Mouse (Mus musculus): ENCODE measurements around the gene Kdelc2.

Kdelc2 gene

DNA sequence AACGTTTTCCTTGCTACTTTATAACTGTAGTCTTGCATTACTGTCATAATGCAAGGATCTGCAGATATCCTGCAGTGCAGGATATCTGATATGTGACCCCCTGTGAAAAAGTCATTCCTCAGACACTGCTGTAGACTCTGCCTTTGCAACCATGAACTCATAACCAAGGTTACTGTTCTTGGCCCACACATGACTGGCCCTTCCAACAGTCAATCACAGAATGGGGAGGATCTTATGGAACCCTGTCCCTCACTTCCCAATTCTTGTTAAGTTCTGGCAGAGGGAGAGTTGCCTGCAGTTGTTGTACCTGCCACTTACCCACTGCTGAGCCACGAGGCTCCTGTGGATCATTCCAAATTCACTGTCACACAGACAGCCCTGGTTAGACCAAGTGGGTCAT lies 3.6 kb downstream of the Kdelc2 start:
- no peak for DNase-seq

DNA sequence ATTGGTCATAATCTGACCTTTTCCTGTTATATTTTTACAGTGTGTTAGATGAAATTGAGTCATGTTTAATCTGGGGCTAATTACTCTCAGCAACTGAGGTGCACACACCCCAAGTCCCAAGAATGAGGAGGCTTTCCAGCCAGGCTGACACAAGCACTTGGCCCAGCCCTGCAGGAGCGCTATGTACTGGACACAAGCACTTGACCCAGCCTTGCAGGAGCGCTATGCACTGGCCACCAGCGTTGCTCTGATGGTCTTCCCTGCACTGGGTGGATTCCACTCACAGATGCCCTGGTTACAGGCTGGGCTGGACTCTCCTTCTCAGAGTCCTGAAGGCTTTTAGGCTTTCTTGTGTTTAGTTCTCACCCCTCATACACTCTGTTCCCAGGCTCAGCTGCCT lies 5.3 kb downstream of the Kdelc2 start:
- DNase-seq = no peak

DNA sequence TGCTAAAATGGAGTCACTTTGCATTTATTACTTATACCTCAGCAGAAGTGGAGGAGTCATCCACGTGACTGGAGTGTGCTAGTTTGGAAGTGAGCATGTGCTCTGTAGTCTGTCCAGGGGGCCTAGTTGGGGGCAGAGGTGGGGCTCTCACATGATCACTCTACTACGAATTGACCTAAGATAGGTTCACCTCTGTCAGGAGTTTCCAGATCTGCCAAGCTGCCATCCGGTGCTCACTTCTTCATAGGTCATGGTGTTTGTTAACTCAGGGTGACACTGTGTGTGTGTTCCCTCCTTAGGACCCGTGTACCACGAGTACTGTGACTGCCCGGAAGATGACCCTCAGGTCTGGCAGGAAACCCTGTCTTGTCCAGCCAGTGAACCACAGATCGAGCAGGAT lies 6.3 kb downstream of the Kdelc2 start:
- no peak for DNase-seq

DNA sequence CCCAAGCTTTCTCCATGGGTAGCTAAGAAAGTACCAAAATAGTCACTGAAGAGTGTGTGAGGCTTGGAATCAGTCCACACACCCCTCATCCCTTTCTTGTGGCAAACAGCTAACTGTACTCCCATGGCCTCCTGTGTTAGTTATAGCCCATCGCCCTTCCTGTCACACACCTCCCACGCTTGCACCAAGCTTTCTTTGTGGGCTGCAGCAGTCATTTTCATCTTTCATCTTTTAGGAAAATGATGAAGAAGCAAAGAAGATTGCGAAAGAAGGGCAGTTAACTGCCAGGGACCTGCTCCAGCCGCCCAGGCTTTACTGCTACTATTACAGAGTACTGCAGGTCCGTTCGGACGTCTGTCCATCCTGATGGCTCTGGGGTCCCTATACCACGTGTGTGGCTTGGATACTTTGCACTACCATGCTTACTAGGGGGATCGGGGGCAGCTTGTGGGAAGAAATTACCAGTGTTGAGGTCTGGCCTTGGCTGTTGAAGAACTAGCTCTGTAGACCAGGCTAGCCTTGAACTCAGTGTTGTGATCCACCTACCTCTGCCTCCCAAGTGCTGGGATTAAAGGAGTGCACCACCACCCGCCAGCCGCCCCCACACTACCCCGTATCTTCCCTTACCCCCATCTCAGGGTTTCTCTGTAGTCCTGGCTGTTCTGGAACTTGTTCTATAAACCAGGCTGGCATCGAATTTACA lies 14.0 kb downstream of the Kdelc2 start:
- DNase-seq = no peak

DNA sequence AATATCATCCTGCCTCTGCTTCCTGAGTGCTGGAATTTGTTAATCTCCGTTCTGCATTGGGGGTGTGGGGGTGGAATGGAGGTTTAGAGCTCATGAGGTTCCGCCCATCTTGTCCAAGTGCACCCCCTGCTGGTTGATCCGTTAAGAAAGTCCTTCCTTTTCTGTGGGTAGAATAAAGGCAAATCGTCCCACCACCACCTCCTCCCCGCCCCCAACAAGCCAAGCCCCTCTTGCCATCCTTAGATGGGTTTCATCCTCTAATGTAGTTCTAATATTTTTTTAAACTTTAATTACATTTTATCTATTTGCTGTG lies 14.5 kb downstream of the Kdelc2 start:
- DNase-seq = peak in 1 of 2 experiments; percentile 64

DNA sequence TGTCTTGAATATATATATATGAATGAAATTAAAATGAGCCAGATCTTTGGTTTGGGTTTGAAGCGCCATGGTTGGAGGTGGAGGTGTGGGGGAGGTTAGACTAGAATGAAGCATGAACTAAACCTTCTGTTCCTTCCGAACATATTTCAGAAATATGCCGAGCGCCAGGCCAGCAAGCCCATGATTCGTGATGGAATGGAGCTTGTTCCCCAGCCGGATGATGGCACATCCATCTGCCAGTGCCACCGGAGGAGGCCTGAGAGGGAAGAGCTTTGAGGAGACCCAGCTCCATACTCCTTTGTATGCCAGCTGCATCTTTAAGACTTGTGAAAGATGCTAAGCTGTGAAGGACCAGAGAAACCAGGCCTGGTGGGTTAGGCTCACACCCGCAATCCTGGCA lies 15.7 kb downstream of the Kdelc2 start:
- no peak for DNase-seq

DNA sequence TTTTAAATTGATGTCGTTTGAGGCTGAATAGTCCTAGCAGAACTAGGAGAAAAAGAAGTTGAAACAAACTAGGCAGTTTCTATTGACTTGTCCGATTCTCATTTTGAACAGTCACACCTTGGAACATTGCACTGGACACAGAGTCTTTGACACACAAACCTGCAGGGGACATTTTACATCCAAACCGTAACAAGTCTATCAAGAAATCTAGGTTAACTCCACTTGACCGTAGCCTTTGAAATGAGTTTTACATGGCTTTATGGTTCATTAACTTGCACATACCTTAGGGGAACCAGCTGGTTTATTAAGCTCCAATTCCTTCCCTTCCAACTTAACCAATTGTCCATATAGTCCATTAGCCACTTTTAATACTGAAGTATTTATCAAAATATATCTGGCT lies 16.9 kb downstream of the Kdelc2 start:
- no peak for DNase-seq

DNA sequence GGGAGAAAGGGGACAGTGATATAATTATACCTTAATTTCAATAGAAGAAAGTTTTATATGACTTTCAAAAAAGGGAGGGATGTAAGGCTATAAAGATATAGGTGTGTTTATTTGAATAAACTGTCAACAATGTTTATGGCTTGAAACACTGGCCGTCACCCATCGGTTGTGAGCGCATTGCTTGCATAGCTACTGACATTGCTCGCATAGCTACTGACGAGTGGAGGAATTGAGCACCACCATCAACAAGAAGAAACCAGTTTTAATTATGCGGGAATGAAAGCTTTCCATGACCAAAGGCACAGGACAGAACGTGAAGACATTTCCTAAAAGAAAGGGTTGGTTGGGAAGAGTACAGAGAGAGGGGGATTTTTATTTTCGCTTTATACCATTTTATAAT lies 17.3 kb downstream of the Kdelc2 start:
- no peak for DNase-seq

DNA sequence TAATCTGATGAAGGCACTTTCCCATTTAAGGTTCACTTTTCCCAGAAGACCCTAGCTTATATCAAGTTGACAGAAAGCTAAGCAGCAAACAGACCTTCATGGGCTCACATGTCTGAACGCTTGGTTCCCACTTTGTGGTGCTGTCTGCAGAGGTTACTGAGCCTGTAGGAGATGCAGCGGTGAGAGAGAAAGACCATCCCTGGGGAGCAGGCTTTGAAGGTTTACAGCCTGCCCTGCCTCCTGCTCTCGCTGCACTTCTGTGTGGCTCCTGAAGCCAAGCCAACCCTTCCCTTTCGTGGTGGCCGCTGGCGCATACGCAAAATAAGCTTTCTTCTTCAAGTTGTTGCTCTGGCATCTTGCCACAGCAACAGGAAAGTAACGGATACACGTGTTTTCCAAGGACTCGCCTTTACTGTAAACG lies 18.5 kb downstream of the Kdelc2 start, which contains the start of gene 4930550C14Rik:
Gene 4930550C14Rik (plus strand): TSS at position 35 of the 421 bp plus-strand sequence.
- no peak for DNase-seq

DNA sequence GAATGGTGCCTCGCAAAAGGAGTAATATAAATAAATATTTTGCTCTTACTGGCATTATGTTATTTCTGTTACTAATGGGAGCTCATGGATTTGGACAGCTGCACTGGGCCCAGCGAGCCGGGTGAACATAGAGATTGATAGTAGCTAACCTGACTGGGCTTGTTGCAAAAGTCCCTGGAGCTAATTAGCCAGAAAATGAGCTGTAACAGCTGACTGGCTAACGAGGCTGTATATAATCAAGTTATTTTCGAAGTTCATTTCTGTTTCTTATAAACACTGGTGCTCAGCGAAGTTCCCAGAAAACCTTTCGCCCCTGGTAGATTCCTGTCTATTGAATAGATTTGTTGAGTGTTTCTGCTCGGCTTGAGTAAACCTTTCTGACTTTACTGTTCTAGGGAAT lies 19.2 kb downstream of the Kdelc2 start:
- DNase-seq = no peak

DNA sequence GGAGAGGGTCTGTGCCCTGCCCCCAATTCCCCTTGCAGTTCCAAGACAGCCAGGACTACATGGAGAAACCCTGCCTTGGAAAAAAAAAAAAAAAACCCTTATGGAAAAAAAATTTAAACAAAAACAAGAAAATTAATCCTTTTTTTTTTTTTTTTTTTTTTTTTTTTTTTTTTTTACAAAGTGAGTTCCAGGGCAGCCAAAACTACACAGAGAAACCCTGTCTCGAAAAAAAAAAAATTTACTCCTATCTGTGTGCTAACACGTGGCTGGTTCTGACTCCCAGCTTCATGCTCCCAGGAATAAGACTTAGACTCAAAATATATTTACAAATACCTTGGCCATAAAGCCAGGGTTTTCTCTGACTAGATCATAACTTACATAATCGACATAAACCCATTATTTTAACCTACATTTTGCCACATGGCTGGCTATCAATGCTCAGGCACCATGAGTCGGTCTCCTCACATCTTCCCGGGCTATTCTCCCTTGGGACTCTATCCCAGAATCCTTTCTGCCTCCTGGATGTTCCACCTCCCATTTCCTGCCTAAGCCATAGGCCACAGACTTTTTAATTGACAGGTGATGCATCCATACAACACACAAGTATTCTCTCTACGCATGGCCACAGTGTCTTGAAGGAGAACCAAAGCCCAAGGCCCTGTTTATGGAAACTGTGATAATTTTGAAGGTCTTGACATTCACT lies 20.4 kb downstream of the Kdelc2 start:
- DNase-seq = no peak

DNA sequence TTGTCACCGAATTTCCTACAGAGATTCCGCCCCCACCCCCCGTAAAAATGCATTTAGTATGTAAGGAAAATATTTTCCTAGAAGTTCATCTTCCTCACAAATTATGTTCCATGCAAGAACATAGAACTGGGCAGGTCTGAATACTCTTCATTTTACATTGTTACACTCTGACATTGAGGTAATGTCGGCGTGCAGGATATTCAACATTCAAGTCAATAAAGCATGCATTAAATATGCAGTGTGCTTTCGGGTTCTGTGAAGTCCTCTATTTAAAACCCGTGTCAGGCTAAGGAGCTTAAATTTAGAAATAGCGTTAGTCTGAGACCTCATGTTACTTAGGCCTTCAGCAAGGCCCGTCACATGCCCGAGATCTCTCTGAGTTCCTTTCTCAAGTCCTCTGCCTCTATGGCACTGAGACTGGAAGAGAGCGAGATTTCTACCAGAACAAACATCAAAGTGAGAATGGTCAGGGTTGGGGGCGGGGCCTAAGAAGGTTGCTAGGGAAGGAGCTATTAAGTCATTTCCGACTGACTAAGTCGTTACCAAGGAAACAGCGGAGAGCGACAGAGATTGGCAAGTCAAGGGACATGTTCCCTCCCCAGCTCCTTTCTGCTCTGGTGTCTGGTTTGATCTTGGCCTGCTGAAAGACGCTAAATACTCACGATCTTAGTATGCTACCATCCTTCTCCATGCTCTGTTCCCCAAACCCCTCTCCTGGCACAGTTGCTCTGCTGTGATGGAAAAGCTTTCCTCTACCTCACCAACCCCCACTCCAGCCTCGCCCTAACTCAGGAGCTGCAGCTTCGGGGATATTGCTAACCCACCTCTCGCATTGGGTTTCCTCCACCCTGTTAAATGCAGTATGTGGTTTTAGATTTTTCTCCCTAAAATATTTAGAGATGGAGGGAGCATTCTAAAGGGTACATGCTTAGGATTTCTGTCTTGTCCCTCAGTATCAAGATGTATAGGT lies 21.2 kb downstream of the Kdelc2 start:
- peak; percentile 62 to 76 for DNase-seq

DNA sequence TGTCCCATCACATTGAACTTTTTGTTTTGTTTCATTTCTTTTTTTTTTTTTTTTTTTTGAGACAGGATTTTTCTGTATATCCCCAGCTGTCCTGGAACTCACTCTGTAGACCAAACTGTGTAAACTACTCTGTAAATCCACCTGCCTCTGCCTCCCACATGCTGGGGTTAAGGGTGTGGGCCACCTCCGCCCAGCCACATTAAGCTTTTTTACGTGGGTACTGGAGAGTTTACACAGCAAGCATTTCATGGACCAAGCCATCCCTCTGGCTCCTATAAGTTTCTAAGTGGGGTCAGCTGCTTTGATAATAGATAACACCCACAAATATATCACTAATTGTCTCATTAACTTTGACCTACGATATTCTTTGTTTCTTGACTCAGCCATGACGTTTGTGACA lies 24.7 kb downstream of the Kdelc2 start:
- no peak for DNase-seq

DNA sequence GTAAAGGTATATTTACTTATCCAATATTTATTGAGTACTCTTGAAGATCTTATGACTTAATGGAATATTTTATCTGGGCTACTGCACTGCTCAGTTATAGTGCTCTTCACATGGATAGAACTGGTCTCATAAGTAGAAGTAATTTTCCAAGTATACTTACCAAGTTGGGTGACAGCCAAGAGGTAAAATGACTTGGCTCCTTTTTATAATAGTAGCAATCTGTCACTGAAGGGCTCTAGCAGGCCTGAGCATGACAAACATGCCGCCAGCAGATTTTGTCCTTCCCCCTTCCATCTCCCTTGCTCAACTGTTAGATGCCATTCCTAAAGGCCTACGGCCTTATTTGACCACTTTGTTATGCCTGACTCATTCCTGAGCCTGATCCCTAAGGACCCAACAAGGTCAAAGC lies 25.1 kb downstream of the Kdelc2 start:
- no peak for DNase-seq

DNA sequence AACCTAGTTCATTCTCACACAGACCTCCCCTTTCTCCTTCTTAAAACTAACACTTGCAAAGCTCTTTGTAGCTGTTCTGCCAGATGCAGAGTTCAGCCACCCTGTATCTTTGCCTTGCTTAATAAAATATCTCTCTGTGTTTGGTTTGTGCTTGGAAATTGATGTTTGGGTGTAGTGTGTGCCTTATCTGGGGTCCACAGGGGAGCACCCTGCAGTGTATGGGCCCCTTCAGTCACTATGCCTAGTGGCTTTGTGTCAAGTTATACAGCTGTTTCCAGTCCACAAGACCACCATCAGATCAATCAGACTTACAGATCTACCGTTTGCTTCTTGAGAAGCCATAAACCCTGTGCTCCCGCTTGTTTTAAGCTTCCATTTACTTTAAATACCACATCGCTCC lies 25.6 kb downstream of the Kdelc2 start:
- no peak for DNase-seq

DNA sequence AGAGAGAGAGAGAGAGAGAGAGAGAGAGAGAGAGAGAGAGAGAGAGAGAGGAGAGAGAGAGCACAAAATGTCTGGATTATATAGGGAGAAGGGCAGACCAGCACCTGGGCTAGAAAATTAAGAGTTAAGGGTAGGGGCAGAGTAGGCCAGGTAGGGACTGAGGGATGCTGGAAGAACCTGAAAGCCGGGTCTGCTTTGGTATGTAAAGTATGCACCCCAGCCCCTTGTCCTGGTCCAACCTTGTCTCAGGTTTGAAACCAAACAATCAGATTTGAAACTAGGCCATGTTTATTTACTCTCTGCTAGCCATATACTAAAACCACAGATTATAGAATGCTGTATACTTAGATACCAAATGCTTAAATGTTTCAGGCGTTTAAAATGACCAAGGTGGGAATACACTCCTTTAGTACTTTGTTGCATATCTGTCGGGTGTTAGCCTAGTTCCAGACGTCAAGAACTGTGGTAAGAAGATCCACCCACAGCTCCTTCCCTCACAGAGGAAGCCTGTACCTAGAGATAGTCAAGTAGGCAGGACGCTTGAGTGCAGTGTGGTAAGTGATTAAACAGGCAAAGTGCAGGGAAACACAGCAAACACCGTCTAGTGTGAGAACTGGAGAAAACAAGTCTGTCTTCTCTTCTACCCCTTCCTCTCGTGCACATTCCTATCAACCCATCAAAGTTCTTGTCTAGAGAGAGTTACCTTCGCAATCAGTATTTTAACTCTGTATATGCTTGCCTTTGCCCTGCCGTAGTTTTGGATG lies 38.5 kb downstream of the Kdelc2 start:
- no peak for DNase-seq

DNA sequence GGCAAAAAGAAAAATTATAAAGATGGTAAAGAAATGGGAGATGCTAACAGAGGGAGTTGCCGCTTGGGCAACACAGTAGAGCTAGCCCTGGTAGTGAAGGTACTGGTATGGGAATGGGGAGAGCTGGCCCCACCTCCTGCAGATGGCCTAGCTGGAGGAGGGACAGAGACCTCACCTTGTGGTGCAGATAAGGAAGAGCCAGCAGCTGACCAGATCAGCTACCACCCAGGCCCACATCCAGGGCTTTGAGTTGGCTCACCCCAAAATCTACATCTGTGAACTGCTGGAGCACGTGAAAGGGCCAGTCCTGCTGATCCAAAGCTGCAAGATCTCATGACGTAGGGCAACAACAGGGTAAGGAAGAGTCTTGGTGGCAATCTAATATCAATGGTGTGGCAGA lies 42.9 kb downstream of the Kdelc2 start:
- no peak for DNase-seq

DNA sequence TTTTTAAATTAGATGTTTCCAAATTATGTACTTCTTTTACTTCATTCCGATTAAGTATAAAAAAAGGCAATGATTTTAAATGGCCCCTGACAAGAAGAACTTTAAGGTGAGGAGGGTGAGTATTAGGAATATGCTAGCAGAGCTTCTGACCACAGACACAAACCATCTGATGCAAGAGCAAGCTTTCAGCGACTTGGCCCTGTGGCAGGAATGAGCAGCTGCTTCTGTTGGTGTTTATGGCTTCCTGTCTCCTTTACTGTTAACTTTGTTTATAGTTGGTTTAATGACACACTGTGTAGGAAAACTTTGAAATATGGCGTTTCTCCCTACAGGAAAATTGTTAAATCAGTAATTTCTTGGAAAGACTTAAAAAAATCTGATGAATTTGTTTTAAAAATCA lies 43.8 kb downstream of the Kdelc2 start:
- DNase-seq = no peak

DNA sequence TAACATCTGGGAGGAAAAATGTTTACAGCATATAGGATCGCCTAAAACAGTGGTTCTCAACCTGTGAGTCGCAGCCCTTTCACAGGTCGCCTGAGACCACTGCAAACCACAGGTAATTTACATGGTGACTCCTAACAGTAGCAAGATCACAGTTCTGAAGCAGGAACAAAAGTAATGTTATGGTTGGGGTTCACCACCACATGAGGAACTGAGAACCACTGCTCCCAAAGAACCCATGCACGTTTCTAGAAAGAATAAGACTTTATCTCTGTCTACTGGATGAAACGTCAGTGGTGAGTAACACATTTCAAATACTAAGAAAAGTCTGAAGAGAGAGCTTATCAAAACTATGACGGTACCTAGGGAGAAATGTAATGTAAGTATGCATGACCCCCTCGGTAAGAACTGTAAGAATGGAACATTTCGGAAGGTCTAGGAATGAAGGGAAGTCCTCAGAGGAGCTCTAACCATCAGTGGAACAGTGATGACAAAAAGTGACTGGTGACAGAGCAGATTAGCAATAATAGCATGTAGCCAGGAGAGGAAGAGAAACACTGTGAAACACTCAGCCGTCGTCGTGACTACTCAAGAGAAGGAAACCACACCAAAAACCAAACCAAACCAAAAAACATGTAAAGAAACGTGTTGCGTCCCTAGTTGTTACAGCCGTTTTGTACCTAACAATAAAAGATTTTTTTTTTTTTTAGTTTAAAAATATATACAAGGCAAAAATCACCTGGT lies 52.2 kb downstream of the Kdelc2 start:
- no peak for DNase-seq

DNA sequence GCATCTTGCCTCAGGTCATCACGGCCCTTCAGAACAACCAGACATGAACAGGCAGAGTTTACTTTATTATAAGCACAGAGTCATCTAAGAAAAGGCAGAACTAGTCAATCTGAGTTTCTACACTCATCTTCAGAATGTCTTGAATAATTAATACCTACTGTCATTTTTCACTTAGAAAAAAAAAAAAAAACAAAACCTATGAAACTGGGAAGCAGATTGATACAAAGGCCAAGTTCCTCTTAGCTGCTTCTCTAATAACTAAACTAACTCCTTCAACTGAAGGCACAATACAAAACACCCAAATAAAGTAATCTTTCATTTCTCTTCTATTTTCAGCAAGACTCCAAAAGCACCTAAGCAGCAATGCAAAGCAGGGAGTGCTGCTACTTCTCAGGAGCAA lies 66.8 kb downstream of the Kdelc2 start:
- DNase-seq = no peak

Data from spleen, adult 18-20 months (tissue).